ENCODE assay signal across 8 mouse cellular contexts in the genomic region with DNA sequence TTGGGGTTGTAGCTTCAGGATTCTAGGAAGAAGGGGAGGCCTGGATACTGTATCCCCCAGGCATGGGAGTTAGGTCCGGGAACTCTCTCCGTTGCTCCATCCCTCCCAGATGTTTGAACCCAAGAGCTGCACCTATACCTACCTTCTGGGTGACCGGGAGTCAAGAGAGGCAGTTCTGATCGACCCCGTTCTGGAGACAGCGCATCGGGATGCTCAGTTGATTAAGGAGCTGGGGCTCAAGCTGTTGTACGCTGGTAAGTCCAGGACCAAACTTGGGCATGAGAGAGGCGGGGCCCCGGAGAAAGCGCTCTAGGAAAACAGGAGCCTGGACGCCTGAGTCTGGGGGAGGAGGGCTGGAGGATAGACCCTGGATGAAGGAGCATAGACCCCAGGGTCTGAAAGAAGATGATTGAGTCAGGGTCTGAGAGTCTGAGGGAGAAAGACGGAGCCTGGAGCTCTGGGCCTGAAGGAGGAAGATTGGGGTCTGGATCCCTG. TPM values are rescaled to one million over a fixed set of nuclear protein-coding genes. Genes with fewer than 3 reads are reported as not detected.
DNase-seq lines count a peak whose midpoint lies in the region; ATAC-seq and TF ChIP-seq lines count a peak whose summit lies in the region.

No protein-coding gene starts in this region.

- H3K9ac ChIP-seq in ES-E14 (ENCODE audit: insufficient read depth, low read depth, low read length, poor library complexity, severe bottlenecking): peak overlapping the region; percentile 77
- H3K9ac ChIP-seq in heart, embryonic 16.5 days (ENCODE audit: low read length): peak overlapping the region; percentile 86
- H3K9ac ChIP-seq in liver, embryonic 16.5 days (ENCODE audit: low read depth, low read length): peak overlapping the region; percentile 71

- no peak for TF ChIP-seq CTCF in gastrocnemius, adult 2 months (IDR thresholded peaks at IDR 0.05)

- WGBS in heart, embryonic 16.5 days: 5% methylated on average over 13 of the region's 13 CpGs
- 13% methylated on average over 13 of the region's 13 CpGs for WGBS in liver, embryonic 16.5 days (ENCODE audit: insufficient replicate concordance)

- peaks cover 0 to 5% of the 10 kb centered on the region in 2 experiments; a peak in 1 of 4 replicates for H3K4me1 ChIP-seq in ES-E14 (ENCODE audit: control insufficient read depth in 2 of 2, insufficient read depth in 2 of 2, low read length in 2 of 2, poor library complexity in 1 of 2)
- H3K4me1 ChIP-seq in heart, embryonic 16.5 days (ENCODE audit: control insufficient read depth, insufficient read depth, low read length): peaks cover 3% of the 10 kb centered on the region; the same call in 1 of the 2 replicates
- H3K4me1 ChIP-seq in liver, embryonic 16.5 days (ENCODE audit: control insufficient read depth, low read depth, low read length): peaks cover 34% of the 10 kb centered on the region

- peak overlapping the region; percentile 89 for H3K27ac ChIP-seq in gastrocnemius, adult 2 months
- no peak overlapping the region for H3K27ac ChIP-seq in ES-E14 (ENCODE audit: insufficient read depth, low read depth, low read length, poor library complexity, severe bottlenecking)
- H3K27ac ChIP-seq in heart, embryonic 16.5 days (ENCODE audit: low read length): no peak overlapping the region
- H3K27ac ChIP-seq in liver, embryonic 16.5 days (ENCODE audit: low read length): no peak overlapping the region

- no peak for DNase-seq in gastrocnemius, adult 2 months
- no peak for DNase-seq in gastrocnemius, postnatal 14 days
- no peak for DNase-seq in ES-E14 (ENCODE audit: low read depth, low spot score)
- DNase-seq in right cerebral cortex, postnatal 25 days: no peak
- DNase-seq in cerebellum, adult 8-10 months: no peak
- DNase-seq in retina, postnatal 1 day: no peak

- H3K4me3 ChIP-seq in gastrocnemius, adult 2 months: peak overlapping the region; percentile 84
- H3K4me3 ChIP-seq in ES-E14 (ENCODE audit: insufficient read depth in 1 of 2, low read depth in 1 of 2, low read length in 2 of 2, poor library complexity in 1 of 2, severe bottlenecking in 1 of 2): peak overlapping the region; percentile 78 to 85
- peak overlapping the region; percentile 86 for H3K4me3 ChIP-seq in heart, embryonic 16.5 days (ENCODE audit: low read length)
- peak overlapping the region; percentile 70 for H3K4me3 ChIP-seq in liver, embryonic 16.5 days (ENCODE audit: low read depth, low read length)

- H3K4me2 ChIP-seq in heart, embryonic 16.5 days (ENCODE audit: low read depth, low read length): peak overlapping the region; percentile 93
- peak overlapping the region; percentile 90 for H3K4me2 ChIP-seq in liver, embryonic 16.5 days (ENCODE audit: low read depth, low read length)

- ATAC-seq in heart, embryonic 16.5 days (replicated peaks; ENCODE audit: extremely low read depth, insufficient read depth, low FRiP score): no peak
- ATAC-seq in liver, embryonic 16.5 days (ENCODE audit: low read depth): no peak

- no peaks in the 10 kb centered on the region for H3K36me3 ChIP-seq in ES-E14 (ENCODE audit: control insufficient read depth, insufficient read depth, low read length, poor library complexity, severe bottlenecking)
- H3K36me3 ChIP-seq in heart, embryonic 16.5 days (ENCODE audit: control insufficient read depth, insufficient read depth): no peaks in the 10 kb centered on the region
- no peaks in the 10 kb centered on the region for H3K36me3 ChIP-seq in liver, embryonic 16.5 days (ENCODE audit: control insufficient read depth, insufficient read depth)

- intact Hi-C loops in gastrocnemius, adult 2 months (cut with DNase I): no loop called here
- intact Hi-C loops in gastrocnemius, postnatal 14 days (cut with DNase I; ENCODE audit: low total_unique reads): no loop called here

- no peaks in the 10 kb centered on the region for H3K9me3 ChIP-seq in ES-E14 (ENCODE audit: control insufficient read depth, insufficient read depth, low read depth, low read length)
- no peaks in the 10 kb centered on the region for H3K9me3 ChIP-seq in heart, embryonic 16.5 days (replicated peaks; ENCODE audit: control insufficient read depth, low read length)
- H3K9me3 ChIP-seq in liver, embryonic 16.5 days (replicated peaks; ENCODE audit: control insufficient read depth, low read length): no peaks in the 10 kb centered on the region

- in situ Hi-C loops in ES-E14 (cut with MboI; ENCODE audit: low sequenced_read_pairs in 2 of 2, unreplicated experiment in 2 of 2): no loop called here

- H3K27me3 ChIP-seq in heart, embryonic 16.5 days (ENCODE audit: control insufficient read depth, insufficient read depth, low read length): no peaks in the 10 kb centered on the region
- H3K27me3 ChIP-seq in liver, embryonic 16.5 days (ENCODE audit: control insufficient read depth, insufficient read depth, low read depth, low read length): no peaks in the 10 kb centered on the region

TF ChIP-seq in ES-E14, 5 proteins besides CTCF, POLR2A, EP300 and RAD21:
- TF ChIP-seq HCFC1 (IDR thresholded peaks at IDR 0.05; ENCODE audit: borderline replicate concordance, insufficient read depth, low read length) (no peak), MAFK (IDR thresholded peaks at IDR 0.05; ENCODE audit: insufficient read depth, low read depth, low read length) (no peak), CHD2 (IDR thresholded peaks at IDR 0.05; ENCODE audit: low read depth, low read length) (no peak), ZNF384 (IDR thresholded peaks at IDR 0.05; ENCODE audit: low read depth, low read length) (no peak), ZC3H11A (IDR thresholded peaks at IDR 0.05; ENCODE audit: borderline replicate concordance, low read depth, low read length) (no peak)
TF ChIP-seq in ES-E14: peak in this region for 0.

RNA-seq across cellular contexts. Expression of gene Zfp575, which starts 6.9 kb away (rescaled TPM):
- total RNA-seq in gastrocnemius, adult 2 months (2021): under 1 TPM in 1 of 2 experiments, not detected in 1; 0.17 TPM
- under 1 TPM; 0.38 to 0.45 TPM for total RNA-seq in gastrocnemius, postnatal 14 days (2021)
- 0.22 TPM in 1 of 2 replicates, not detected in the other for total RNA-seq in ES-E14 (2012; rRNA removed)
- 0.87 and 0.96 TPM in 2 replicates for polyA plus RNA-seq in heart, embryonic 16.5 days (2015; fragmentation: Nextera tagmentation; extraction: Ambion mirVana)
- polyA plus RNA-seq in liver, embryonic 16.5 days (2015; fragmentation: Nextera tagmentation; extraction: Ambion mirVana): 0.25 and 0.30 TPM in 2 replicates

RNA-seq across cellular contexts. Expression of gene Ethe1, which starts 7.0 kb away (rescaled TPM):
- total RNA-seq in gastrocnemius, adult 2 months (2021): 10 to 100 TPM; 22.0 to 27.4 TPM
- total RNA-seq in gastrocnemius, postnatal 14 days (2021): 10 to 100 TPM; 12.0 to 15.3 TPM
- 14.3 and 14.7 TPM in 2 replicates for total RNA-seq in ES-E14 (2012; rRNA removed)
- polyA plus RNA-seq in heart, embryonic 16.5 days (2015; fragmentation: Nextera tagmentation; extraction: Ambion mirVana): 23.5 and 26.1 TPM in 2 replicates
- polyA plus RNA-seq in liver, embryonic 16.5 days (2015; fragmentation: Nextera tagmentation; extraction: Ambion mirVana): 26.4 and 26.5 TPM in 2 replicates

RNA-seq across cellular contexts. Expression of gene Phldb3, which starts 16.2 kb away (rescaled TPM):
- total RNA-seq in gastrocnemius, adult 2 months (2021): under 1 TPM; 0.54 to 0.59 TPM
- total RNA-seq in gastrocnemius, postnatal 14 days (2021): under 1 TPM; 0.59 to 0.66 TPM
- total RNA-seq in ES-E14 (2012; rRNA removed): 1.5 and 1.8 TPM in 2 replicates
- polyA plus RNA-seq in heart, embryonic 16.5 days (2015; fragmentation: Nextera tagmentation; extraction: Ambion mirVana): 0.09 and 0.17 TPM in 2 replicates
- 0.08 and 0.18 TPM in 2 replicates for polyA plus RNA-seq in liver, embryonic 16.5 days (2015; fragmentation: Nextera tagmentation; extraction: Ambion mirVana)

RNA-seq across cellular contexts. Expression of gene Lypd3, which starts 42.0 kb away (rescaled TPM):
- not detected for total RNA-seq in gastrocnemius, adult 2 months (2021)
- not detected for total RNA-seq in gastrocnemius, postnatal 14 days (2021)
- total RNA-seq in ES-E14 (2012; rRNA removed): 0.13 and 0.32 TPM in 2 replicates
- 0.08 TPM in 1 of 2 replicates, not detected in the other for polyA plus RNA-seq in heart, embryonic 16.5 days (2015; fragmentation: Nextera tagmentation; extraction: Ambion mirVana)
- polyA plus RNA-seq in liver, embryonic 16.5 days (2015; fragmentation: Nextera tagmentation; extraction: Ambion mirVana): 0.05 TPM in 1 of 2 replicates, not detected in the other

RNA-seq across cellular contexts. Expression of gene Xrcc1, which starts 48.3 kb away (rescaled TPM):
- 10 to 100 TPM; 18.3 to 18.5 TPM for total RNA-seq in gastrocnemius, adult 2 months (2021)
- 10 to 100 TPM; 16.5 to 18.5 TPM for total RNA-seq in gastrocnemius, postnatal 14 days (2021)
- 69.7 and 144 TPM in 2 replicates for total RNA-seq in ES-E14 (2012; rRNA removed)
- 79.7 and 91.5 TPM in 2 replicates for polyA plus RNA-seq in heart, embryonic 16.5 days (2015; fragmentation: Nextera tagmentation; extraction: Ambion mirVana)
- 35.4 and 40.8 TPM in 2 replicates for polyA plus RNA-seq in liver, embryonic 16.5 days (2015; fragmentation: Nextera tagmentation; extraction: Ambion mirVana)
